In genomic region chr2:129258475-129259211, GRCm38 (mm10) we compare ENCODE assay signal across 8 mouse cellular contexts. TPM values are rescaled to one million over a fixed set of nuclear protein-coding genes. Genes with fewer than 3 reads are reported as not detected.
DNase-seq lines count a peak whose midpoint lies in the region; ATAC-seq and TF ChIP-seq lines count a peak whose summit lies in the region.

No protein-coding gene starts in this region.

- no peaks in the 10 kb centered on the region for H3K4me1 ChIP-seq in MEL (ENCODE audit: control insufficient read depth in 1 of 2, insufficient read depth in 2 of 2, low read length in 2 of 2)
- H3K4me1 ChIP-seq in forebrain, embryonic 10.5 days: 0 out of 2 replicates have a peak, but pooled peaks cover 4% of the 10 kb centered on the region
- peaks cover 5% of the 10 kb centered on the region; the same call in 1 of the 2 replicates for H3K4me1 ChIP-seq in hindbrain, embryonic 12.5 days
- no peaks in the 10 kb centered on the region for H3K4me1 ChIP-seq in lung, postnatal 0 days (ENCODE audit: insufficient read depth, low read depth, low read length)

- no peaks in the 10 kb centered on the region for H3K79me2 ChIP-seq in MEL (ENCODE audit: control insufficient read depth, insufficient read depth, low read length, poor library complexity)

- peak; percentile 95 for TF ChIP-seq RAD21 in MEL (IDR thresholded peaks at IDR 0.05; ENCODE audit: low read depth, low read length)

- no peaks in the 10 kb centered on the region for H3K9me3 ChIP-seq in MEL (replicated peaks; ENCODE audit: insufficient read depth, low read length)
- H3K9me3 ChIP-seq in forebrain, embryonic 10.5 days: no peaks in the 10 kb centered on the region
- H3K9me3 ChIP-seq in hindbrain, embryonic 12.5 days (replicated peaks): no peaks in the 10 kb centered on the region
- H3K9me3 ChIP-seq in lung, postnatal 0 days (ENCODE audit: low read length): no peaks in the 10 kb centered on the region

- no peak overlapping the region for H3K4me3 ChIP-seq in MEL (ENCODE audit: control insufficient read depth in 1 of 2, insufficient read depth in 1 of 2, low read depth in 2 of 2, low read length in 2 of 2)
- H3K4me3 ChIP-seq in forebrain, embryonic 10.5 days: no peak overlapping the region
- H3K4me3 ChIP-seq in hindbrain, embryonic 12.5 days: no peak overlapping the region
- H3K4me3 ChIP-seq in lung, postnatal 0 days (ENCODE audit: low read depth, low read length): no peak overlapping the region

- no peak for TF ChIP-seq POLR2A in MEL (IDR thresholded peaks at IDR 0.05; ENCODE audit: control insufficient read depth in 1 of 2, insufficient read depth in 1 of 2, low read depth in 1 of 2, low read length in 2 of 2, poor library complexity in 1 of 2)

- TF ChIP-seq CTCF in MEL (IDR thresholded peaks at IDR 0.05 in 2 of 3, conservative IDR thresholded peaks at IDR 0.05 in 1 of 3; ENCODE audit: control insufficient read depth in 1 of 3, insufficient read depth in 1 of 3, low read depth in 2 of 3, low read length in 3 of 3, poor library complexity in 1 of 3, severe bottlenecking in 1 of 3): peak; percentile 70 to 91 (median 81)
- peak; percentile 97 for TF ChIP-seq CTCF in lung, postnatal 0 days (IDR thresholded peaks at IDR 0.05)

- DNase-seq in MEL (ENCODE audit: low read depth, low spot score): peak; percentile 84
- DNase-seq in brain, embryonic 18.5 days (ENCODE audit: low read depth, low spot score): peak; percentile 68
- DNase-seq in forebrain, embryonic 10.5 days (ENCODE audit: extremely low spot score, low spot score): peak; percentile 59
- DNase-seq in layer of hippocampus, postnatal 14 days (ENCODE audit: low spot score in 2 of 2): peak; percentile 59 to 92
- peak; percentile 92 for DNase-seq in lung, postnatal 0 days (ENCODE audit: low spot score)
- DNase-seq in retina, postnatal 1 day: peak; percentile 90
- peak; percentile 70 for DNase-seq in yolk sac, embryonic 10.5 days (ENCODE audit: low spot score)

- no peaks in the 10 kb centered on the region for H3K27me3 ChIP-seq in MEL (ENCODE audit: control insufficient read depth in 1 of 2, insufficient read depth in 2 of 2, low read length in 2 of 2)
- H3K27me3 ChIP-seq in forebrain, embryonic 10.5 days (ENCODE audit: poor library complexity, severe bottlenecking): no peaks in the 10 kb centered on the region
- H3K27me3 ChIP-seq in hindbrain, embryonic 12.5 days: no peaks in the 10 kb centered on the region
- H3K27me3 ChIP-seq in lung, postnatal 0 days (replicated peaks; ENCODE audit: insufficient read depth, low read length): no peaks in the 10 kb centered on the region

- H3K36me3 ChIP-seq in MEL (ENCODE audit: control insufficient read depth in 1 of 2, insufficient read depth in 2 of 2, low read length in 2 of 2): no peaks in the 10 kb centered on the region
- H3K36me3 ChIP-seq in forebrain, embryonic 10.5 days (replicated peaks): no peaks in the 10 kb centered on the region
- H3K36me3 ChIP-seq in hindbrain, embryonic 12.5 days: no peaks in the 10 kb centered on the region
- H3K36me3 ChIP-seq in lung, postnatal 0 days (ENCODE audit: insufficient read depth, low read length): no peaks in the 10 kb centered on the region

- WGBS in forebrain, embryonic 10.5 days: 40% methylated on average over 7 of the region's 7 CpGs
- 42% methylated on average over 7 of the region's 7 CpGs for WGBS in hindbrain, embryonic 12.5 days
- 29% methylated on average over 7 of the region's 7 CpGs for WGBS in lung, postnatal 0 days

- H3K4me2 ChIP-seq in hindbrain, embryonic 12.5 days (replicated peaks): peak overlapping the region; percentile 25; the same call in 1 of the 2 replicates
- no peak overlapping the region for H3K4me2 ChIP-seq in lung, postnatal 0 days (replicated peaks; ENCODE audit: low read depth, low read length)

- H3K9ac ChIP-seq in MEL (ENCODE audit: control insufficient read depth, low read depth, low read length, poor library complexity, severe bottlenecking): no peak overlapping the region
- no peak overlapping the region for H3K9ac ChIP-seq in hindbrain, embryonic 12.5 days
- no peak overlapping the region for H3K9ac ChIP-seq in lung, postnatal 0 days (replicated peaks; ENCODE audit: low read depth)

- H3K27ac ChIP-seq in MEL (ENCODE audit: control insufficient read depth, low read depth, low read length): no peak overlapping the region
- peak overlapping the region; percentile 54 for H3K27ac ChIP-seq in forebrain, embryonic 10.5 days
- no peak overlapping the region for H3K27ac ChIP-seq in hindbrain, embryonic 12.5 days
- H3K27ac ChIP-seq in lung, postnatal 0 days (ENCODE audit: low read length): no peak overlapping the region

- peak; percentile 77 for ATAC-seq in hindbrain, embryonic 12.5 days (ENCODE audit: low FRiP score)
- peak; percentile 58 for ATAC-seq in lung, postnatal 0 days

- TF ChIP-seq EP300 in MEL (IDR thresholded peaks at IDR 0.05; ENCODE audit: low read depth in 1 of 2, low read length in 2 of 2): no peak
- no peak for TF ChIP-seq EP300 in lung, postnatal 0 days (IDR thresholded peaks at IDR 0.05)

TF ChIP-seq in MEL, 35 proteins besides CTCF, POLR2A, EP300 and RAD21:
- TF ChIP-seq ZC3H11A (IDR thresholded peaks at IDR 0.05; ENCODE audit: low read depth, low read length) (peak; percentile 99), SMC3 (IDR thresholded peaks at IDR 0.05; ENCODE audit: low read depth, low read length) (peak; percentile 98), CHD2 (IDR thresholded peaks at IDR 0.05; ENCODE audit: low read length) (no peak)

RNA-seq across cellular contexts. Expression of gene Ckap2l, which starts 38.4 kb away (rescaled TPM):
- total RNA-seq in MEL (2012; rRNA removed): 10.6 and 12.8 TPM in 2 replicates
- polyA plus RNA-seq in MEL (2012; ENCODE audit: insufficient read depth in 1 of 2, insufficient read length in 2 of 2, low read depth in 1 of 2, low replicate concordance in 2 of 2, missing spikeins in 1 of 2): 10 to 100 TPM in 1 of 2 experiments, not detected in 1; 25.7 TPM
- 65.8 and 69.1 TPM in 2 replicates for polyA plus RNA-seq in forebrain, embryonic 10.5 days (2016; fragmentation: Nextera tagmentation; extraction: Ambion mirVana)
- 33.8 and 37.6 TPM in 2 replicates for polyA plus RNA-seq in hindbrain, embryonic 12.5 days (2016; fragmentation: Nextera tagmentation; extraction: Ambion mirVana)
- total RNA-seq in layer of hippocampus, postnatal 14 days (2021): 1 to 10 TPM; 1.3 to 2.1 TPM
- polyA plus RNA-seq in lung, postnatal 0 days (2015; fragmentation: Nextera tagmentation; extraction: Ambion mirVana): 2.6 and 3.2 TPM in 2 replicates

RNA-seq across cellular contexts. Expression of gene Il1a, which starts 51.1 kb away (rescaled TPM):
- total RNA-seq in MEL (2012; rRNA removed): not detected in 2 replicates
- under 1 TPM in 1 of 2 experiments, not detected in 1; 0.10 TPM for polyA plus RNA-seq in MEL (2012; ENCODE audit: insufficient read depth in 1 of 2, insufficient read length in 2 of 2, low read depth in 1 of 2, low replicate concordance in 2 of 2, missing spikeins in 1 of 2)
- not detected in 2 replicates for polyA plus RNA-seq in forebrain, embryonic 10.5 days (2016; fragmentation: Nextera tagmentation; extraction: Ambion mirVana)
- 0.12 and 0.39 TPM in 2 replicates for polyA plus RNA-seq in hindbrain, embryonic 12.5 days (2016; fragmentation: Nextera tagmentation; extraction: Ambion mirVana)
- under 1 TPM; 0.48 to 0.76 TPM for total RNA-seq in layer of hippocampus, postnatal 14 days (2021)
- 0.66 and 4.5 TPM in 2 replicates for polyA plus RNA-seq in lung, postnatal 0 days (2015; fragmentation: Nextera tagmentation; extraction: Ambion mirVana)
